ENCODE assay signal across 15 mouse cellular contexts in genomic region chr10:115561136-115561880, GRCm38 (mm10). TPM values are rescaled to one million over a fixed set of nuclear protein-coding genes. Genes with fewer than 3 reads are reported as not detected.
DNase-seq lines count a peak whose midpoint lies in the region; ATAC-seq and TF ChIP-seq lines count a peak whose summit lies in the region.
"Had no signal": no experiment of that assay in that cellular context is flagged by ENCODE, and none has a peak within 500 bp of the region (broad histone marks: within the 10 kb centered on the region; RNA-seq: fewer than 3 reads in every experiment).

No protein-coding gene starts in this region.

- intact Hi-C loops in heart, postnatal 25 days (cut with DNase I): no loop called here

- no peak overlapping the region for H3K27ac ChIP-seq in intestine, postnatal 0 days (ENCODE audit: low read depth, low read length)
- no peak overlapping the region for H3K27ac ChIP-seq in hindbrain, embryonic 16.5 days (ENCODE audit: low read depth, low read length)
- H3K27ac ChIP-seq: liver, embryonic 15.5 days; midbrain, embryonic 15.5 days had no signal

- peak; percentile 50 for DNase-seq in heart, adult 11 months
- DNase-seq in heart, postnatal 25 days (ENCODE audit: low spot score): no peak
- DNase-seq in cerebellum, adult 11 months: peak; percentile 35
- peak; percentile 28 for DNase-seq in lung, postnatal 25 days (ENCODE audit: low spot score)
- DNase-seq in urinary bladder, postnatal 14 days (ENCODE audit: low spot score): no peak
- no peak for DNase-seq in adrenal gland, postnatal 25 days
- DNase-seq: B cell, adult 2 months; gastrocnemius, postnatal 25 days; heart, postnatal 4 days; layer of hippocampus, postnatal 36 days had no signal

- H3K27me3 ChIP-seq in intestine, postnatal 0 days (replicated peaks; ENCODE audit: control insufficient read depth, insufficient read depth, low read length): no peaks in the 10 kb centered on the region
- no peaks in the 10 kb centered on the region for H3K27me3 ChIP-seq in hindbrain, embryonic 16.5 days (replicated peaks; ENCODE audit: control insufficient read depth, insufficient read depth, low read length)
- H3K27me3 ChIP-seq: liver, embryonic 15.5 days; midbrain, embryonic 15.5 days had no signal

- H3K4me3 ChIP-seq in intestine, postnatal 0 days (ENCODE audit: low read depth, low read length): no peak overlapping the region
- no peak overlapping the region for H3K4me3 ChIP-seq in hindbrain, embryonic 16.5 days (ENCODE audit: low read length)
- H3K4me3 ChIP-seq: liver, embryonic 15.5 days; midbrain, embryonic 15.5 days had no signal

- no peak for TF ChIP-seq CTCF in intestine, postnatal 0 days (IDR thresholded peaks at IDR 0.05; ENCODE audit: low read depth)

- ATAC-seq in intestine, postnatal 0 days: peak; percentile 88
- no peak for ATAC-seq in hindbrain, embryonic 16.5 days
- ATAC-seq: midbrain, embryonic 15.5 days; Patski had no signal

- H3K4me1 ChIP-seq in intestine, postnatal 0 days (replicated peaks; ENCODE audit: control insufficient read depth, insufficient read depth, low read length): no peaks in the 10 kb centered on the region
- no peaks in the 10 kb centered on the region for H3K4me1 ChIP-seq in hindbrain, embryonic 16.5 days (ENCODE audit: control insufficient read depth, insufficient read depth, low read depth, low read length)
- H3K4me1 ChIP-seq: liver, embryonic 15.5 days; midbrain, embryonic 15.5 days had no signal

- H3K4me2 ChIP-seq in intestine, postnatal 0 days (replicated peaks; ENCODE audit: low read depth): peak overlapping the region; percentile 44
- no peak overlapping the region for H3K4me2 ChIP-seq in hindbrain, embryonic 16.5 days (ENCODE audit: low read length)
- H3K4me2 ChIP-seq: liver, embryonic 15.5 days; midbrain, embryonic 15.5 days had no signal

- H3K9me3 ChIP-seq in intestine, postnatal 0 days (ENCODE audit: control insufficient read depth): no peaks in the 10 kb centered on the region
- no peaks in the 10 kb centered on the region for H3K9me3 ChIP-seq in hindbrain, embryonic 16.5 days (ENCODE audit: control insufficient read depth, low read length)
- H3K9me3 ChIP-seq: liver, embryonic 15.5 days; midbrain, embryonic 15.5 days had no signal

- no peak overlapping the region for H3K9ac ChIP-seq in intestine, postnatal 0 days (ENCODE audit: low read depth, low read length)
- H3K9ac ChIP-seq in hindbrain, embryonic 16.5 days (ENCODE audit: low read depth, low read length): no peak overlapping the region
- H3K9ac ChIP-seq: liver, embryonic 15.5 days; midbrain, embryonic 15.5 days had no signal

- WGBS in intestine, postnatal 0 days: 37% methylated on average over 12 of the region's 12 CpGs
- 69% methylated on average over 12 of the region's 12 CpGs for WGBS in hindbrain, embryonic 16.5 days

- no peaks in the 10 kb centered on the region for H3K36me3 ChIP-seq in intestine, postnatal 0 days (ENCODE audit: control insufficient read depth, insufficient read depth)
- H3K36me3 ChIP-seq in hindbrain, embryonic 16.5 days (ENCODE audit: control insufficient read depth, insufficient read depth, low read length): no peaks in the 10 kb centered on the region
- H3K36me3 ChIP-seq: liver, embryonic 15.5 days; midbrain, embryonic 15.5 days had no signal

RNA-seq across cellular contexts. Expression of gene A930009A15Rik, which starts 8.5 kb away (rescaled TPM):
- not detected for total RNA-seq in heart, postnatal 25 days (2021)
- not detected in 2 replicates for polyA plus RNA-seq in intestine, postnatal 0 days (2015; fragmentation: Nextera tagmentation; extraction: Ambion mirVana)
- not detected in 2 replicates for total RNA-seq in adrenal gland, postnatal 25 days (2021)
- polyA plus RNA-seq in hindbrain, embryonic 16.5 days (2015; fragmentation: Nextera tagmentation; extraction: Ambion mirVana): 1.00 and 1.6 TPM in 2 replicates
- total RNA-seq: gastrocnemius, postnatal 25 days; heart, postnatal 4 days had no signal
- polyA plus RNA-seq: liver, embryonic 15.5 days; Patski had no signal

RNA-seq across cellular contexts. Expression of gene Lgr5, which starts 26.3 kb away (rescaled TPM):
- total RNA-seq in heart, postnatal 25 days (2021): under 1 TPM; 0.05 to 0.06 TPM
- 2.3 and 2.5 TPM in 2 replicates for polyA plus RNA-seq in intestine, postnatal 0 days (2015; fragmentation: Nextera tagmentation; extraction: Ambion mirVana)
- total RNA-seq in adrenal gland, postnatal 25 days (2021): 20.1 and 35.7 TPM in 2 replicates
- 2.7 and 2.8 TPM in 2 replicates for polyA plus RNA-seq in hindbrain, embryonic 16.5 days (2015; fragmentation: Nextera tagmentation; extraction: Ambion mirVana)
- polyA plus RNA-seq: Patski had no signal

Comparison
In these comparisons a context has a peak if more than half of its experiments do, and no peak if none do; other contexts are left out.
1. DNase-seq: peak in heart, adult 11 months (single experiment), cerebellum, adult 11 months (single experiment) and lung, postnatal 25 days (single experiment); none in heart, postnatal 25 days (single experiment), urinary bladder, postnatal 14 days (single experiment) and adrenal gland, postnatal 25 days (single experiment).
2. RNA of gene Lgr5, which starts 26.3 kb away (total RNA-seq): 20.1 to 35.7 TPM in adrenal gland, postnatal 25 days; 0.05 to 0.06 TPM in heart, postnatal 25 days; every median in the first group is over 10 times any median in the second.